Mouse (Mus musculus) C2C12 (cell line): ENCODE measurements around the gene Tubgcp3.

Experiments used
- CEBPB ChIP-seq: IDR thresholded peaks from one replicate; pipeline ENCODE4 v1.6.1; 2011; ENCODE audit warnings: low read depth, mild to moderate bottlenecking, control low read depth, moderate library complexity
- CTCF ChIP-seq: IDR thresholded peaks from one replicate; pipeline ENCODE4 v1.5.1; 2011; ENCODE audit not compliant: control insufficient read depth, insufficient read depth, insufficient read length

DNA sequence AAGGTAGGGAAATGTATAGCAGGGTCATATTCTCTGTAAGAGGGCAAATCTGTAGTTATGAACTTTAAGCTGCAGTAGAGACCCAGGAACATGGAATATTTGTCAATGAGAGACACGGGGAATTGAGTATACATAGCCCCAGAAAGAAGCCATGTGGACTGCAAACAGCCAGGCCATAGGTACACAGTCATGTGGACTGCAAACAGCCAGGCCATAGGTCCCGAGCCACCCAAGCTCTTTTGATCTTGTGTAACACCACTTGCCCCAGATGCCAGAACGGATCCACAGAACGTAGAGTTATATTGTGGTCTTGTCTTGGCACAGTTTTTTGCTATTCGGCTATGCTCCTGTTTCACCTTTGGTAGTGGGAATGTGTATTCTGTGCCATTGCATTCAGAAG, 88.3 kb downstream of the Tubgcp3 start:
- TF ChIP-seq CTCF: no peak
- TF ChIP-seq CEBPB: no peak
